Mouse (Mus musculus) limb, embryonic 13.5 days (tissue): ENCODE data around the gene Tyw1. TPM values are rescaled to one million over a fixed set of nuclear protein-coding genes. Genes with fewer than 3 reads are reported as not detected.
"Not testable (repeated sequence)": the region's sequence is repeated elsewhere in the genome, so short reads cannot be mapped to it uniquely, and the experiment has no call there.

Experiments
- ATAC-seq: fragments of 200-750 bp; cut with Nextera tagmentation; 2 replicates; pipeline ENCODE4 v1.8.0; 2017; ENCODE audit warnings: low read depth, moderate number of reproducible peaks, moderate TSS enrichment; ENCODE audit not compliant: low FRiP score
- H3K27ac ChIP-seq: fragments of 300-500 bp; sonication (generic); 2 replicates; pipeline ENCODE4 v1.5.1; 2015; ENCODE audit warnings: inconsistent platforms, mild to moderate bottlenecking, moderate library complexity
- H3K27me3 ChIP-seq: fragments of 300-500 bp; sonication (generic); 2 replicates; pipeline ENCODE4 v1.6.1; 2015; ENCODE audit warnings: mild to moderate bottlenecking, inconsistent platforms
- H3K36me3 ChIP-seq: fragments of 300-500 bp; sonication (generic); 2 replicates; pipeline ENCODE4 v1.6.1; 2015; ENCODE audit warnings: inconsistent platforms, mild to moderate bottlenecking, moderate library complexity
- H3K4me1 ChIP-seq: fragments of 300-500 bp; sonication (generic); 2 replicates; pipeline ENCODE4 v1.6.1; 2015; ENCODE audit warnings: inconsistent platforms
- H3K4me2 ChIP-seq: fragments of 300-500 bp; sonication (generic); replicated peaks from 2 replicates; pipeline ENCODE4 v1.6.1; 2015; ENCODE audit warnings: inconsistent platforms, mild to moderate bottlenecking, moderate library complexity
- H3K4me3 ChIP-seq: fragments of 300-500 bp; sonication (generic); 2 replicates; pipeline ENCODE4 v1.5.1; 2015; ENCODE audit warnings: moderate library complexity, mild to moderate bottlenecking, inconsistent platforms
- H3K9ac ChIP-seq: fragments of 300-500 bp; sonication (generic); 2 replicates; pipeline ENCODE4 v1.6.1; 2015; ENCODE audit warnings: mild to moderate bottlenecking, inconsistent platforms
- H3K9me3 ChIP-seq: fragments of 300-500 bp; sonication (generic); 2 replicates; pipeline ENCODE4 v1.6.1; 2016; ENCODE audit warnings: inconsistent platforms
- WGBS: fragments of 180-500 bp; shearing (Covaris S2); methylation state at CpG from one replicate; pipeline ENCODE4 v1.1.7; 2015; 5-methylcytosine and 5-hydroxymethylcytosine counted together
- polyA plus RNA-seq: library from polyadenylated mRNA; unstranded; fragments of >200 nt; fragmentation: Nextera tagmentation; extraction: Ambion mirVana; gene quantifications from 2 replicates; pipeline ENCODE4 v1.2.1, GENCODE M21; 2015

Tyw1 gene
- polyA plus RNA-seq, 1 experiment from 2014 or later = 28.2 TPM

DNA sequence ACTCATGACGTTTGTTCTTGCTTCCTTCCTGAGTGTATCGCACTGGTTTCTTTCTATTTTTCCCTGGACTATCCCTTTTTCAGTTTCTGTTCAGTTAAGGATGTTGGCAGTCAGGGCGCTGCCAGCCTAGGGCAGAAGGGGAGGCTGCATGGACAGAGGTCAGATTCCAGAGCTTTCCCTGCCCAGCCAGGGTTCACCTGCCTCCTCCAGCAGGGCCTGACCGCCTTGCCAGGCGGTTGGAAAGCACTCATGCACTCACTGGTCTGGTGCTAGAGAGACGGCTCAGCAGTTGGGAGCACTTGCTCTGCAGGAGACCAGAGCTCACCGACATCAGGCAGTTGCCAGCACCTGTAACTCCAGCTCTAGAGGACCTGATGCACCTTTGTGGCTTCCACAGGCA is 16.2 kb upstream of the Tyw1 start:
- no peak for ATAC-seq

DNA sequence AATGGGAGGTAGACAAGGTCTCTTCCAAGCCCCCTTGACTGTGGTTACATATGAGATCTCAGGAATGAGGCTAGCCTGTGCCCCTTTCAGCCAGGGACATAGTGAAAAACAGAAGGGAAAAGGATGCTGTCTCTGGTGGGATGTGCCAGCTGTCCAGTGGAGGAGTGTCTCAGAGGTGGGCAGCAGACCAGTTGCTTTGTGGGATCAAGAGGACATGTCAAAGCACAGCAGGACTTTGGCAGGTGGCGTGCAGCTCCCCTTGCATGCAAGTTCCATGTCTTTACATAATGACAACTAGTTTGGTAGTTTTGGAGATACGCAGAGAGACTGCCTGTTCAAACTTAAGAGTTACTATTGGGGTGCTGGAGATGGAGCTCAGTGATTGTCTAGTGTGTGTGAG is 15.6 kb upstream of the Tyw1 start:
- Histone ChIP-seq H3K36me3 (peaks cover 94% of the 10 kb centered on the region), H3K9me3 (no peaks in the 10 kb centered on the region), H3K27me3 (no peaks in the 10 kb centered on the region), H3K27ac (no peak overlapping the region), H3K9ac (no peak overlapping the region), H3K4me2 (no peak overlapping the region), H3K4me1 (no peaks in the 10 kb centered on the region), H3K4me3 (no peak overlapping the region)
- no peak for ATAC-seq
- 92% methylated on average over 2 of the region's 2 CpGs for whole genome bisulfite sequencing

More for the DNA sequence above, 16.2 kb upstream of the Tyw1 start:
- Histone ChIP-seq H3K4me3 (no peak overlapping the region), H3K27ac (no peak overlapping the region), H3K4me2 (no peak overlapping the region), H3K9ac (no peak overlapping the region), H3K9me3 (no peaks in the 10 kb centered on the region), H3K4me1 (no peaks in the 10 kb centered on the region), H3K27me3 (no peaks in the 10 kb centered on the region), H3K36me3 (peaks cover 94% of the 10 kb centered on the region)
- 91% methylated on average over 7 of the region's 7 CpGs for WGBS

DNA sequence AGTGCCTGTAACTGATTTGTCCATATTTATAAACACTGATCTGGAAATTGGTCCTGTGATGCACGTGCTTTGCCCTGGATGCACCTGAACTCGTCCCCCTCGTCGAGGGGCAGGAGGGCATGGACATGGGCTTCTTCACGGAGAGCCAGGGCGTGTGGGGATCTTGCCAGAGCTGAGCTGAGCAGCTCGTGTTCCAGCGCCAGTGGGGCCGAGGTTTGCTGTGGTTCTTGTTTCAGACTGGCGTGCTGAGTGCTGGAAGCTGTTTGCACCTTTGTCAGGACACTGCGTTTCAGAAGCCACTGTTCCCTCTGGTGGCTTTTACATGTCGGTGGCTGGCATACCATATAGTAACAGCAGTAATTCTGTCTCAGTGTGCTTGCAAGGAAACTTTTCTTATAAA is 14.0 kb upstream of the Tyw1 start:
- H3K9ac ChIP-seq = no peak overlapping the region
- 94% methylated on average over 12 of the region's 12 CpGs for WGBS
- no peak overlapping the region for H3K4me2 ChIP-seq
- H3K27ac ChIP-seq = no peak overlapping the region
- no peak overlapping the region for H3K4me3 ChIP-seq
- no peaks in the 10 kb centered on the region for H3K27me3 ChIP-seq
- ATAC-seq = no peak
- no peaks in the 10 kb centered on the region for H3K9me3 ChIP-seq
- peaks cover 94% of the 10 kb centered on the region for H3K36me3 ChIP-seq
- no peaks in the 10 kb centered on the region for H3K4me1 ChIP-seq

DNA sequence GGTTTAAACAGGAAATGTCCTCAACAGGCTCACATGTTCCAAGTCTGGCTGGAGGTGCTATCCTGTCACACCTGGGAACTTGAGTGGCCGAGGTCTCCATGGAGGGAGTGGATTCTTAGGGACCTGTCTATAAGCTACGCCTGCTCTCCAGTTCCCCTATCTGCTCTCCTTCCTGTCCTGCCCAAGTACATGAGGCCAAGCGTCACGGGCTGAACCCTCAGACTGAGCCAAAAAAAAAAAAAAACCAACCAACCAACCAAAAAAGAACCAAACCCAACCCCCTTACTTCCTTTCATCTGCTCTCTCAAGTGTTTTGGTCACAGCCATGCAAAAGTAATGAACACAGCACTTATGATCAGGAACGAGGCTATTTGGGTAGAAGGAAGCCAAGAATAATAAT is 7.6 kb upstream of the Tyw1 start:
- Histone ChIP-seq H3K27ac (no peak overlapping the region), H3K36me3 (peaks cover 98% of the 10 kb centered on the region)
- ATAC-seq = no peak

DNA sequence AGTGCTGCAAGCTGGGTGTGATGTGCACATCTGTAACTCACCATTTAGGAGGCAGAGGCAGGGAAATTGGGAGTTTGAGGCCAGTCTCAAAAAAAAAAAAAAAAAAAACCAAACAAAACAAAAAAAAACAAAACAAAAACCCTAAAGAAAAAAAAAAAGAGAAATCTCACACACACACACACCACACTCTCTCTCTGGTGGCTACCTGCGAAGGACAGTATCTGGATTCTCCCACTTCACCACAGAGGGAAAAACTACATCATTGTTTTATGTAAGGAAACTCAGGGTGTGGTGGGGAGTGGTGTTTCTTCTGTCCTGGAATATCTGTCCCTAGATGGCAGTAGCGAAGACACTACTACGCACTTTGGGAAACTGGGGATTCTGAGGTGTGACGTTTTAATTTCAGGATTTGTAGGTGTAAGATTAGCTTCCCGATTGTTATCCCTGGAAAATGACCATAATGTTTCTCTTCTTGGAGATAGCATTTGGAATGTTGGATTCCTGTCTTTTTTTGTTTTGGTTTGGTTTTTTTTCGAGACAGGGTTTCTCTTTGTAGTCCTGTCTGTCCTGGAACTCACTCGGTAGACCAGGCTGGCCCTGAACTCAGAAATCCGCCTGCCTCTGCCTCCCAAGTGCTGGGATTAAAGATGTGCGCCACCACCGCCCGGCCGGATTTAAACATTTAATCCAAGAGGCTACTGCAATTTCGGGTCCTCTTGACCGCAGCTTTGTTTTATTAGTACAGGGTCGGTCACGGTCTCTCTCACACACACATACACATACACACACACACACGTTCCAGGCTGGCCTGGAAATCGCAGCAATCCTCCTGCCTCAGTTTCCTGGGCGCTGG is 1.0 kb upstream of the Tyw1 start:
- peaks cover 42% of the 10 kb centered on the region for H3K36me3 ChIP-seq
- WGBS = 16% methylated on average over 19 of the region's 19 CpGs
- ATAC-seq = no peak
- H3K9me3 ChIP-seq = no peaks in the 10 kb centered on the region
- peak overlapping the region; percentile 65; the same call in 1 of the 2 replicates for H3K27ac ChIP-seq
- peak overlapping the region; percentile 85 for H3K4me2 ChIP-seq
- H3K9ac ChIP-seq = peak overlapping the region; percentile 89
- H3K4me3 ChIP-seq = peak overlapping the region; percentile 77
- no peaks in the 10 kb centered on the region for H3K27me3 ChIP-seq
- H3K4me1 ChIP-seq = peaks cover 25% of the 10 kb centered on the region

More for the DNA sequence above, 7.6 kb upstream of the Tyw1 start:
- H3K4me2 ChIP-seq = no peak overlapping the region
- WGBS = 79% methylated on average over 5 of the region's 5 CpGs
- no peaks in the 10 kb centered on the region for H3K27me3 ChIP-seq
- H3K9me3 ChIP-seq = no peaks in the 10 kb centered on the region
- no peak overlapping the region for H3K9ac ChIP-seq
- no peak overlapping the region for H3K4me3 ChIP-seq
- no peaks in the 10 kb centered on the region for H3K4me1 ChIP-seq

DNA sequence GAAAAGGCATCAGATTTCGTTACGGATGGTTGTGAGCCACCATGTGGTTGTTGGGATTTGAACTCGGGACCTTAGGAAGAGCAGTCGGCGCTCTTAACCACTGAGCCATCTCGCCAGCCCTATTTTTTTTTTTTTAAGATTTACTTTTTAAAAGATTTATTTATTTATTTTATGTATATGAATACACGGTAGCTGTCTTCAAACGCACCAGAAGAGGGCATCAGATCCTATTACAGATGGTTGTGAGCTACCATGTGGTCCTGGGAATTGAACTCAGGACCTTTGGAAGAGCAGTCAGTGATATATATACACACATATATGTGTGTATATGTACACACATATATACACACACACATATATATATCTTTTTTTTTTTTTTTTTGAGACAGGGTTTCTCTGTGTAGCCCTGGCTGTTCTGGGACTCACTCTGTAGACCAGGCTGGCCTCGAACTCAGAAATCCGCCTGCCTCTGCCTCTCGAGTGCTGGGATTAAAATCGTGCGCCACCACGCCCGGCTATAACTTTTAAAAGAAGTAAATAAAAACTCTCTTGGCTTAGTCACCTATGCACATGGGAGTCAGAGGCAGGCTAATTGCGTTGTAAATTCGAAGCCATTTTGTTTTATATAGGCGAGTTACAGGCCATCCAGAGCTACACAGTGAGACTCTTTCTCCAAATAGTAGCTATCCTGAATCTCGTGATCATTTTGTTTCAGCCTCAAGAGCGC is 543 bp downstream of the Tyw1 start:
- 19% methylated on average over 20 of the region's 20 CpGs for WGBS
- Histone ChIP-seq H3K4me3 (peak overlapping the region; percentile 77), H3K4me2 (peak overlapping the region; percentile 85), H3K27ac (peak overlapping the region; percentile 73; the same call in 1 of the 2 replicates), H3K4me1 (peaks cover 25% of the 10 kb centered on the region), H3K36me3 (peaks cover 27% of the 10 kb centered on the region)
- not testable (repeated sequence) for H3K27me3 ChIP-seq, H3K9ac ChIP-seq, H3K9me3 ChIP-seq
- peak; percentile 0; the same call in 1 of the 2 replicates for ATAC-seq

DNA sequence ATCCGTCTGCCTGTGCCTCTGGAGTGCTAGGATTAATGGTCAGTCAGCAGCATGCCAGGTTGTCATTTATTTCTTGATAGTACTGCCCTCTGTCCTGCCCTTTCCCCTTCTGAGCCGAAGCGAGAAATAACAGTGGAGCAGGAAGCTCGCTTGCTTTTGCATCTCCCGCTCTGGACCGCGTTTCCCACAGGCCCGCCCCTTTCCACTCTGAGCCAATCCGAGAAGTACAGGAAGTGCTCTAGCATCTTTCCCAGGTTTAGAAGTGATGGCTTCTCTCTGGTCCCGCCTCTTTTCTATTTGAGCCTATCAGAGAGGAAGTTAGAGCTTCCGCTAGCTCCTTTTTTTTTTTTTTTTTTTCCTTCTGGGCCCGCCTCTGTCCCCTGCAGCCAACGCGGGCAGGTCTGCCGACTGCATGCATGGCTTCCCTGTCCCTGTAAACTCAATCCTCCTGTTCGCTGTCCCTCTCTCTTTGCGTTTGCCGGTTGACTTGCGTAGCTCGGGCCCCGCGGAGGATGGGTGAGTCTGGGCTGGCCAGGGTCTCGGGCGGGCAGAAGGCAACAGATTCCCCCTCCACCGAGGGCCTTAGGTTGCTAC is 1.4 kb downstream of the Tyw1 start:
- H3K27ac ChIP-seq = peak overlapping the region; percentile 73; the same call in 1 of the 2 replicates
- peak overlapping the region; percentile 81 for H3K9ac ChIP-seq
- peak; percentile 95 for ATAC-seq
- WGBS = under 1% methylated on average over 25 of the region's 25 CpGs
- H3K4me1 ChIP-seq = peaks cover 25% of the 10 kb centered on the region
- H3K9me3 ChIP-seq = no peaks in the 10 kb centered on the region
- peak overlapping the region; percentile 85 for H3K4me2 ChIP-seq
- peak overlapping the region; percentile 77 for H3K4me3 ChIP-seq
- H3K36me3 ChIP-seq = peaks cover 21% of the 10 kb centered on the region
- H3K27me3 ChIP-seq = no peaks in the 10 kb centered on the region

DNA sequence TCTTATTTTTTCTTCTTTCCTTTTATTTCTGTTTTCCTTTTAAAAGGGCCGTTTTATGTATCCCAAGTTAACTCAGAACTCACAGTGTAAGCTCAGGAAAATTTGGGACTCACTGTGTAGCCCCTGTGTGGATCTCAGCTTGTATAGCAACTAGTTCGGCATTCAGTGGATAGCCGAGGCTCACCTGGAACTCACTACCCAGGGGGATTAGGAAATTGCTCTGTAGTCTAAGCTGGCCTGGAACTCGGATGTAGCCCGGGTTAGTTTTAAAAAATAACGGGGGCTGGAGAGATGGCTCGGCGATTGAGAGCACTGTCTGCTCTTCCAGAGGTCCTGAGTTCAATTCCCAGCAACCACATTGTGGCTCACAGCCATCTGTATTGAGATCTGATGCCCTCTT is 1.9 kb downstream of the Tyw1 start:
- peak overlapping the region; percentile 81 for H3K9ac ChIP-seq
- WGBS = 10% methylated on average over 8 of the region's 8 CpGs
- peak overlapping the region; percentile 77 for H3K4me3 ChIP-seq
- H3K27ac ChIP-seq = peak overlapping the region; percentile 73; the same call in 1 of the 2 replicates
- H3K9me3 ChIP-seq = no peaks in the 10 kb centered on the region
- H3K27me3 ChIP-seq = no peaks in the 10 kb centered on the region
- H3K4me2 ChIP-seq = peak overlapping the region; percentile 76
- H3K4me1 ChIP-seq = peaks cover 25% of the 10 kb centered on the region
- H3K36me3 ChIP-seq = peaks cover 20% of the 10 kb centered on the region
- ATAC-seq = no peak

DNA sequence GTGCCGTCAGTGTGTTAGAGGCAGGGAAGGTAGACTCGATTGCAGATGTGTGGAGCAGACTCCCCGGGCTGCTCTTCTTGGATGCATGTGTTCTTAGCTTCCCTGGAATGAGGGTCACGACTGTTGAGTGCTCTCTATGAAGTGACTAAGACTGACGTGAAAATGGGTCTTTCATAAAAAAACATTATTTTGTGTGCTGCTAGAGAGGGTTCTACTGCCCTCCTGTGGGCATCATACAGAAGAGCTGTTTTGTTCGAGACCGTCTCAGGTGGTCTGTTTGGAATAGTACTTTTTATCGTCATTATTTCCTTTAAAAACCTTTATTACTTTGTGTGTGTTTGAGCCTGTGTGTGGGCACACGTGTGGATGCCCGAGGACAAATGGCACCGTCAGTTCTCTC is 8.0 kb downstream of the Tyw1 start:
- Histone ChIP-seq H3K9me3 (no peaks in the 10 kb centered on the region), H3K4me1 (no peaks in the 10 kb centered on the region), H3K27ac (no peak overlapping the region), H3K4me2 (no peak overlapping the region), H3K4me3 (no peak overlapping the region), H3K9ac (no peak overlapping the region), H3K27me3 (no peaks in the 10 kb centered on the region), H3K36me3 (peaks cover 54% of the 10 kb centered on the region)
- no peak for ATAC-seq
- 72% methylated on average over 11 of the region's 11 CpGs for WGBS

DNA sequence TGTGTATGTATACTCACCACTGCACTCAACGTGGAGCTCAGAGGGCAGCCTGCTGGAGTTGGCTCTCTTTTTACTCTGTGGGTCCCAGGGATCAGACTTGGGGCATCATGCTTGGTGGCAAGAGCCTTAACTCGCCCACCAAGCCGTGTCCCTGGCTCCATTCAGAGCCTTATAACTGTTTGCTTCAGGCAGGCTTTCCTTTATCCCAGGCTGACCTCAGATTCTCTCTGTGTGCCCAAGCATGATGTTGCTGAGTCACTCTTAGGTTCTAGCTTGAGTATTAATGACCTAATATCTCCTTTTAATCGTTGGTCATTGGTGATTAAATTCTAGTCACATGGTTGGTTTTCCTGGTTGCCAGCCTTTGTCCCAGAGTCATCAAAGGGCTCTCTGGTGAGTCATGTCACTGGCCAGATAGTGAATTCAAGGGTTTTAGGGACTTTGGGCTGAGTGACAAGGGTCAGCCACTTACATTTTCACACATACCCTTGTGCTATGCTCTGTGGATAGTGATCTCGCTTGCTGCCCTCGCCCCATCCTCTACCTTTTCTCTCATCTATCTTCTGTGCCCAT is 9.1 kb downstream of the Tyw1 start:
- Histone ChIP-seq H3K36me3 (peaks cover 62% of the 10 kb centered on the region), H3K9me3 (no peaks in the 10 kb centered on the region), H3K4me1 (no peaks in the 10 kb centered on the region), H3K27ac (no peak overlapping the region), H3K4me2 (no peak overlapping the region), H3K4me3 (no peak overlapping the region), H3K27me3 (no peaks in the 10 kb centered on the region), H3K9ac (no peak overlapping the region)
- WGBS = 92% methylated on average over 6 of the region's 6 CpGs
- no peak for ATAC-seq

DNA sequence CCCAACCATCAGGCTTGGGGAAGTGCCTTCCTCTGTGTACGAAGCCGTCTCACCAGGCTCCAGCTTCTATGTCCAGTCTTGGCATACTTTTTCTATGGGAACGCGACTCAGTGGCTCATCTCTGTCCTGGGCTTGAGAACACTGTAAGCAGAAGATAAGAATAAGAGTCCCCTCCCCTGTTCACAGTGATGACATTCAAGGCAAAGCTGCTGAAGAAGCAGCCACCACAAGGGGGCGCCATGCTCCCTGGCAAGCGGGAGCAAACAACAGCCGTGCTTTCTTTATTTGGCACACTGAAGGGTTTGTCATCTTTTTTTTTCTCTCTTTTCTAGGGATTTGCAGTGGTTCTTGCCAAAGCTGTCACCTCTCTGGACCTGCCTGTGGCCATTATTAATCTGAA is 11.2 kb downstream of the Tyw1 start:
- Histone ChIP-seq H3K4me3 (no peak overlapping the region), H3K27me3 (no peaks in the 10 kb centered on the region), H3K9me3 (no peaks in the 10 kb centered on the region), H3K4me2 (no peak overlapping the region), H3K4me1 (no peaks in the 10 kb centered on the region), H3K27ac (no peak overlapping the region), H3K9ac (no peak overlapping the region), H3K36me3 (peaks cover 75% of the 10 kb centered on the region)
- no peak for ATAC-seq
- 91% methylated on average over 7 of the region's 7 CpGs for WGBS

DNA sequence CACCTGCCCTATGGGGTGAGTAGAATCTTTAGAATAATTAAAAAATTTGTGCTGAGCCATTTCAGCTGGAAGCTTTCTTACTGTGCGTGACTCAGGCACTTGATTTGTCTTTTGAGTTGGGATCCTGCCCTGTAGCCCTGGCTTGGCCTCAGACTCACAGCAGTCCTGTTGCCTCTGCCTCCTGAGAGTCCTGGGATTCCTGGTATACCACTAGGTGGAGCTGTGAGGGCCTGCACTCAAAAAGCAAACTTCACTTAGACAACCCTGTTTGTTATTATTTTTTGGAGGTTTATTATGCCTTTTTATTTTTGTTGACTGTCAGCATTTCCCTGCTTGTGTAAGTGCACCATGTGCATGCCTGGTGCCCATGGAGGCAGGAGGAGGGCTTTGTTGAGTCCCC is 11.9 kb downstream of the Tyw1 start:
- no peak overlapping the region for H3K9ac ChIP-seq
- H3K27me3 ChIP-seq = no peaks in the 10 kb centered on the region
- no peaks in the 10 kb centered on the region for H3K4me1 ChIP-seq
- peaks cover 77% of the 10 kb centered on the region for H3K36me3 ChIP-seq
- no peak overlapping the region for H3K4me2 ChIP-seq
- no peak overlapping the region for H3K4me3 ChIP-seq
- ATAC-seq = no peak
- 86% methylated on average over 1 of the region's 1 CpGs for WGBS
- no peaks in the 10 kb centered on the region for H3K9me3 ChIP-seq
- H3K27ac ChIP-seq = no peak overlapping the region
